Mouse (Mus musculus) intestine, embryonic 14.5 days (tissue): ENCODE measurements around the gene Tspo2. TPM values are rescaled to one million over a fixed set of nuclear protein-coding genes. Genes with fewer than 3 reads are reported as not detected.

Experiments
- ATAC-seq: fragments of 200-750 bp; cut with Nextera tagmentation; replicated peaks from 2 replicates; pipeline ENCODE4 v1.8.0; 2017; ENCODE audit warnings: low read depth, moderate number of reproducible peaks, moderate TSS enrichment, moderate library complexity; ENCODE audit not compliant: low FRiP score, low TSS enrichment
- DNase-seq: peaks from one replicate; pipeline ENCODE4 v3.0.0-alpha.2; 2018; ENCODE audit warnings: low spot score
- H3K27ac ChIP-seq: fragments of 300-500 bp; sonication (generic); 2 replicates; pipeline ENCODE4 v1.5.1; 2014; ENCODE audit warnings: low read depth, mild to moderate bottlenecking, control low read depth
- H3K27me3 ChIP-seq: fragments of 300-500 bp; sonication (generic); replicated peaks from 2 replicates; pipeline ENCODE4 v1.6.1; 2014; ENCODE audit warnings: low read length, control low read depth; ENCODE audit not compliant: control insufficient read depth, insufficient read depth
- H3K36me3 ChIP-seq: fragments of 300-500 bp; sonication (generic); 2 replicates; pipeline ENCODE4 v1.6.1; 2014; ENCODE audit warnings: low read length, control low read depth; ENCODE audit not compliant: control insufficient read depth, insufficient read depth
- H3K4me1 ChIP-seq: fragments of 300-500 bp; sonication (generic); replicated peaks from 2 replicates; pipeline ENCODE4 v1.6.1; 2014; ENCODE audit warnings: low read length, control low read depth, mixed read lengths; ENCODE audit not compliant: control insufficient read depth, insufficient read depth
- H3K4me2 ChIP-seq: fragments of 300-500 bp; sonication (generic); 2 replicates; pipeline ENCODE4 v1.6.1; 2014; ENCODE audit warnings: low read length
- H3K4me3 ChIP-seq: fragments of 300-500 bp; sonication (generic); 2 replicates; pipeline ENCODE4 v1.5.1; 2014; ENCODE audit warnings: low read depth, low read length, control low read depth, mixed read lengths
- H3K9ac ChIP-seq: fragments of 300-500 bp; sonication (generic); 2 replicates; pipeline ENCODE4 v1.6.1; 2014; ENCODE audit warnings: mild to moderate bottlenecking, low read length
- H3K9me3 ChIP-seq: fragments of 300-500 bp; sonication (generic); 2 replicates; pipeline ENCODE4 v1.6.1; 2016; ENCODE audit warnings: low read length, control low read depth; ENCODE audit not compliant: control insufficient read depth
- WGBS: fragments of 180-500 bp; shearing (Covaris S2); extraction: QIAGEN DNeasy Blood & Tissue Kit; methylation state at CpG from one replicate; pipeline ENCODE4 v1.1.7; 2014; 5-methylcytosine and 5-hydroxymethylcytosine counted together
- polyA plus RNA-seq: library from polyadenylated mRNA; unstranded; fragments of >200 nt; fragmentation: Nextera tagmentation; extraction: Ambion mirVana; gene quantifications from 2 replicates; pipeline ENCODE4 v1.2.1, GENCODE M21; 2014

Tspo2 gene
- polyA plus RNA-seq, 1 experiment from 2014 or later: 1.6 TPM

DNA sequence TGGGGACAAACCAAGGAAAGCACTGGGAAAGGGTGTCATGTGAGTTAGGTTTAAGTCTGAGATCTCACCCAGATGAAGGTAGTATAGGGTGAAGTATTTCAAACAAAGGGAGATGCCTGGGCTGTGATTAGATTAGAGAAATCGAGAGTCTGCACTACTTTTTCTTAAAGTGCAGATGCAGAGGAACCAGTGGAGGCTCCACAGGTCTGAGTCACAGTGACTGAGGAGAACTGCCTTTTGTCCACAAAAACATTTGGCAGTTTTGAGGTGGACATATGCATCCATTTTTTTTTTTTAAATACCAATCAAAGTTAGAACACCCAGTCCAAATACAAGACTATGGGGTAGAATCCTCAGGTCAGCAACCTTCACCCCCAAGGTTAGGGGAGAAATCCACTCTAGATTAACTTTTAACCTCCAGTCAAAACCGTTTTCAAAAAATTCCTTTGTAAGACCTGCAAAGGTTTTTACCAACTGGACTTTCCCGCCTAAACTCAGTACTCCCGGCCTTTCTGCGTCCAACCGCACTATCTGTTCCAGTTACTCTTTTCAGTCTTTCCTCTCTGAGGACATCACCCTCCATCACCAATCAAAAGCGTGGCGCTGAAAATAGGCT lies 43.3 kb downstream of the Tspo2 start:
- 4% methylated on average over 8 of the region's 8 CpGs for WGBS

GRCm38 (mm10) chr17:48407154-48407553 lies 44.2 kb downstream of the Tspo2 start:
- DNase-seq: no peak
- H3K4me1 ChIP-seq: peaks cover 17% of the 10 kb centered on the region; the same call in 1 of the 2 replicates
- H3K9ac ChIP-seq: no peak overlapping the region
- no peak for ATAC-seq
- no peak overlapping the region for H3K4me2 ChIP-seq
- H3K9me3 ChIP-seq: no peaks in the 10 kb centered on the region
- H3K4me3 ChIP-seq: no peak overlapping the region
- WGBS: 83% methylated on average over 4 of the region's 4 CpGs
- H3K36me3 ChIP-seq: peaks cover 2% of the 10 kb centered on the region; the same call in 1 of the 2 replicates
- no peaks in the 10 kb centered on the region for H3K27me3 ChIP-seq
- H3K27ac ChIP-seq: no peak overlapping the region

More for the DNA sequence above, 43.3 kb downstream of the Tspo2 start:
- DNase-seq (no peak), ATAC-seq (no peak)
- Histone ChIP-seq H3K4me3 (peak overlapping the region; percentile 94), H3K36me3 (peaks cover 10% of the 10 kb centered on the region; the same call in 1 of the 2 replicates), H3K27me3 (no peaks in the 10 kb centered on the region), H3K27ac (peak overlapping the region; percentile 100), H3K4me1 (peaks cover 17% of the 10 kb centered on the region; the same call in 1 of the 2 replicates), H3K9ac (peak overlapping the region; percentile 100), H3K9me3 (no peaks in the 10 kb centered on the region), H3K4me2 (peak overlapping the region; percentile 55)

- no peak overlapping the region for H3K4me2 ChIP-seq
- H3K27me3 ChIP-seq: no peaks in the 10 kb centered on the region
- H3K4me3 ChIP-seq: no peak overlapping the region
- no peak overlapping the region for H3K27ac ChIP-seq
- ATAC-seq (no peak), DNase-seq (no peak)
- H3K36me3 ChIP-seq: peaks cover 9% of the 10 kb centered on the region
- no peak overlapping the region for H3K9ac ChIP-seq
- H3K4me1 ChIP-seq: peaks cover 15% of the 10 kb centered on the region
- no peaks in the 10 kb centered on the region for H3K9me3 ChIP-seq
- WGBS: 73% methylated on average over 1 of the region's 1 CpGs
Measured at GRCm38 (mm10) chr17:48404706-48405105, 46.6 kb downstream of the Tspo2 start.

DNA sequence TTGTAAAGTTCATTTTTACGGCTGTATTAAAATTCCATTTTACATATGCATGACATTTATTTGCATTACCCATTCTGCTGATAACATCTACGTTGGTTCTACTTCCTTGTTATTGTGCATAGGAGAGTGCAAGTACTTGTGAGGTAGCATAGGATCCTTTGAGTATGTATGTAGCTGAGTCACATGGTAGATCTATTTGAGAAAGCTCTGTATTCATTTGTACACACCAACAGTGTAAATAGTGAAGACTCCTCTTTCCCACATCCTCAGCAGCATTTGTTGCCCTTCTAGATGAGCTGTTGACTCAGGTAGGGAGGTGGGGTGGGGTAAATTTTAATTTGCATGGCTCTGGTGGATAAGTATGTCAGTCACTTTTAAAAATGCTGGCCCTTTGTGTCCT lies 47.5 kb downstream of the Tspo2 start:
- Histone ChIP-seq H3K27me3 (no peaks in the 10 kb centered on the region), H3K36me3 (peaks cover 18% of the 10 kb centered on the region), H3K4me1 (peaks cover 15% of the 10 kb centered on the region), H3K4me2 (no peak overlapping the region), H3K27ac (no peak overlapping the region), H3K9me3 (no peaks in the 10 kb centered on the region), H3K9ac (no peak overlapping the region), H3K4me3 (no peak overlapping the region)
- WGBS: 83% methylated on average over 2 of the region's 2 CpGs
- no peak for ATAC-seq
- no peak for DNase-seq

DNA sequence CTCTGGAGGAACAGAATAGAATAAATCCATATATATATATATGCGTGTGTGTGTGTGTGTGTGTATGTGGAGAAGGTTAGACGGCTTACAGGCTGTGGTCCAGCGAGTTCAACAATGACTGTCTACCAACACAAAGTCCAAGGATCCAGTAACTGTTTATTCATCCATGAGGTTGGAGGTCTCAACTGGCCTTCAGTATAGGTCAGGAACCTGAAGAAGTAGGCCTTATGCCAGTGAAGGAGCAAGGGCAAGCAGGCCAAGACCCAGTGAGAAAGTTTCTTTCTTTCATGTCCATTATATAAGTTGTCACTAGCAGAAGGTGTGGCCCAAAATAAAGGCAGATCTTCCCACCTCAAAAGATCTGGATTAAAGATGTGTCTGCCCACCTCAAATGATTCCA lies 48.6 kb downstream of the Tspo2 start:
- H3K4me2 ChIP-seq: no peak overlapping the region
- H3K27ac ChIP-seq: no peak overlapping the region
- H3K27me3 ChIP-seq: no peaks in the 10 kb centered on the region
- H3K36me3 ChIP-seq: peaks cover 29% of the 10 kb centered on the region
- no peak overlapping the region for H3K9ac ChIP-seq
- H3K4me3 ChIP-seq: no peak overlapping the region
- 93% methylated on average over 3 of the region's 3 CpGs for WGBS
- H3K4me1 ChIP-seq: peaks cover 12% of the 10 kb centered on the region
- ATAC-seq (no peak), DNase-seq (no peak)
- H3K9me3 ChIP-seq: no peaks in the 10 kb centered on the region

DNA sequence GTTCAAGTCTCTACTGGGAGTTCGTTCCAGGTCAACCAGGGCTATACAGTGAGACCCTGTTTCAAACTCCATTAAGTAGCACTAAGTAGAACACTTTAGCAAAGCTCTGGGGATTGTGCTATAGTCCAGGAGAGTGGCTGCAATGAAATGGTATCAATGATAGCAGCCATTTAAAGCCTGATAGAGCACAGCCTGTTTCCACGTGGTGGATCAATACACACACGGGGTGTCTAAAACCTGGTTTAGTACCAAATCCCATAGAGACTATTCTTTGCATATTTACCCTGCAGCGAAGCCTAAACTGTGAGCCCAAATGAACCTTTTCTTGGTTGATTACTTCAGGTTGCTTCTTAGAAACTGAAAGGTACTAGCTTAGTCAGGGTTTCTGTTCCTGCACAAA lies 49.6 kb downstream of the Tspo2 start:
- ATAC-seq: no peak
- 84% methylated on average over 4 of the region's 4 CpGs for WGBS

More for the DNA sequence above, 49.6 kb downstream of the Tspo2 start:
- no peak overlapping the region for H3K27ac ChIP-seq
- no peaks in the 10 kb centered on the region for H3K27me3 ChIP-seq
- H3K4me1 ChIP-seq: peaks cover 8% of the 10 kb centered on the region; the same call in 1 of the 2 replicates
- H3K4me2 ChIP-seq: no peak overlapping the region
- DNase-seq: no peak
- H3K9me3 ChIP-seq: no peaks in the 10 kb centered on the region
- H3K9ac ChIP-seq: no peak overlapping the region
- H3K4me3 ChIP-seq: no peak overlapping the region
- peaks cover 37% of the 10 kb centered on the region for H3K36me3 ChIP-seq

Other genes starting within 250 kb of the Tspo2 start
- 0.17 and 0.23 TPM in 2 replicates for gene Trem1, start 218.8 kb downstream of the Tspo2 start, polyA plus RNA-seq
- 0.19 and 0.30 TPM in 2 replicates for gene Trem3, start 203.7 kb downstream of the Tspo2 start, polyA plus RNA-seq
- gene Treml4, start 187.2 kb downstream of the Tspo2 start, polyA plus RNA-seq: 1.5 and 1.8 TPM in 2 replicates
- gene Treml2, start 152.0 kb downstream of the Tspo2 start, polyA plus RNA-seq: 0.08 and 0.11 TPM in 2 replicates
- gene B430306N03Rik, start 135.4 kb downstream of the Tspo2 start, polyA plus RNA-seq: 0.41 and 0.46 TPM in 2 replicates
- gene Trem2, start 105.1 kb downstream of the Tspo2 start, polyA plus RNA-seq: 2.6 and 2.9 TPM in 2 replicates
- 0.24 and 0.91 TPM in 2 replicates for gene Treml1, start 91.6 kb downstream of the Tspo2 start, polyA plus RNA-seq
- gene Nfya, start 41.6 kb downstream of the Tspo2 start, polyA plus RNA-seq: 21.4 and 24.0 TPM in 2 replicates
- 72.4 and 77.7 TPM in 2 replicates for gene Oard1, start 41.5 kb downstream of the Tspo2 start, polyA plus RNA-seq
- 2.4 and 3.3 TPM in 2 replicates for gene Apobec2, start 18.6 kb downstream of the Tspo2 start, polyA plus RNA-seq
- 33.5 and 37.0 TPM in 2 replicates for gene Unc5cl, start 3.4 kb upstream of the Tspo2 start, polyA plus RNA-seq